Mouse (Mus musculus): ENCODE results near the gene Pltp. TPM values are rescaled to one million over a fixed set of nuclear protein-coding genes. Genes with fewer than 3 reads are reported as not detected.

Gene Pltp
- polyA plus RNA-seq, 2 experiments: 7.6 to 8.4 TPM

GRCm38 (mm10) chr2:164831029-164831428 lies 26.5 kb downstream of the Pltp start:
- no peak overlapping the region for H3K27ac ChIP-seq
- H3K9me3 ChIP-seq (ENCODE audit: control insufficient read depth, low read length): no peaks in the 10 kb centered on the region
- 75% methylated on average over 10 of the region's 10 CpGs for WGBS (ENCODE audit: insufficient replicate concordance)
- H3K4me3 ChIP-seq (ENCODE audit: insufficient read depth in 1 of 2, low read depth in 2 of 2, low read length in 2 of 2): no peak overlapping the region
- no peaks in the 10 kb centered on the region for H3K27me3 ChIP-seq (ENCODE audit: control insufficient read depth, insufficient read depth, low read length)
- no peak overlapping the region for H3K9ac ChIP-seq (replicated peaks)
- H3K4me2 ChIP-seq (ENCODE audit: low read depth): no peak overlapping the region
- no peaks in the 10 kb centered on the region for H3K36me3 ChIP-seq (replicated peaks; ENCODE audit: control insufficient read depth, insufficient read depth, low read depth)
- H3K4me1 ChIP-seq (replicated peaks; ENCODE audit: control insufficient read depth in 2 of 2, insufficient read depth in 2 of 2, low read length in 1 of 2): peaks cover 0 to 3% of the 10 kb centered on the region in 2 experiments; a peak in 2 of 4 replicates
- TF ChIP-seq CTCF (IDR thresholded peaks at IDR 0.05; ENCODE audit: low read depth): no peak
- TF ChIP-seq EP300 (IDR thresholded peaks at IDR 0.05; ENCODE audit: low read depth): no peak
- DNase-seq (ENCODE audit: low read depth in 3 of 3, low spot score in 3 of 3): no peak
- no peak for ATAC-seq (ENCODE audit: insufficient read depth)

- H3K27ac ChIP-seq: no peak overlapping the region
- DNase-seq (ENCODE audit: low read depth in 3 of 3, low spot score in 3 of 3): no peak
- 88% methylated on average over 1 of the region's 1 CpGs for WGBS (ENCODE audit: insufficient replicate concordance)
- H3K9ac ChIP-seq (replicated peaks): no peak overlapping the region
- TF ChIP-seq CTCF (IDR thresholded peaks at IDR 0.05; ENCODE audit: low read depth): no peak
- TF ChIP-seq EP300 (IDR thresholded peaks at IDR 0.05; ENCODE audit: low read depth): no peak
- H3K4me2 ChIP-seq (ENCODE audit: low read depth): no peak overlapping the region
- no peaks in the 10 kb centered on the region for H3K9me3 ChIP-seq (ENCODE audit: control insufficient read depth, low read length)
- H3K4me1 ChIP-seq (replicated peaks; ENCODE audit: control insufficient read depth in 2 of 2, insufficient read depth in 2 of 2, low read length in 1 of 2): no peaks in the 10 kb centered on the region; a peak in 2 of 4 replicates
- no peaks in the 10 kb centered on the region for H3K27me3 ChIP-seq (ENCODE audit: control insufficient read depth, insufficient read depth, low read length)
- H3K36me3 ChIP-seq (replicated peaks; ENCODE audit: control insufficient read depth, insufficient read depth, low read depth): peaks cover 5% of the 10 kb centered on the region
- ATAC-seq (ENCODE audit: insufficient read depth): no peak
- H3K4me3 ChIP-seq (ENCODE audit: insufficient read depth in 1 of 2, low read depth in 2 of 2, low read length in 2 of 2): no peak overlapping the region
Measured at GRCm38 (mm10) chr2:164829090-164829489, 28.4 kb downstream of the Pltp start.

- WGBS (ENCODE audit: insufficient replicate concordance): 65% methylated on average over 6 of the region's 6 CpGs
- Histone ChIP-seq H3K9me3 (ENCODE audit: control insufficient read depth, low read length) (no peaks in the 10 kb centered on the region), H3K4me3 (ENCODE audit: insufficient read depth in 1 of 2, low read depth in 2 of 2, low read length in 2 of 2) (no peak within 1 kb of the TSS), H3K9ac (replicated peaks) (no peak within 1 kb of the TSS), H3K27me3 (ENCODE audit: control insufficient read depth, insufficient read depth, low read length) (no peaks in the 10 kb centered on the region), H3K4me1 (replicated peaks; ENCODE audit: control insufficient read depth in 2 of 2, insufficient read depth in 2 of 2, low read length in 1 of 2) (peaks cover 0 to 3% of the 10 kb centered on the region in 2 experiments; a peak in 2 of 4 replicates), H3K36me3 (replicated peaks; ENCODE audit: control insufficient read depth, insufficient read depth, low read depth) (peaks cover 5% of the 10 kb centered on the region), H3K4me2 (ENCODE audit: low read depth) (no peak within 1 kb of the TSS), H3K27ac (no peak within 1 kb of the TSS)
- TF ChIP-seq CTCF (IDR thresholded peaks at IDR 0.05; ENCODE audit: low read depth): no peak
- no peak for TF ChIP-seq EP300 (IDR thresholded peaks at IDR 0.05; ENCODE audit: low read depth)
- no peak for ATAC-seq (ENCODE audit: insufficient read depth)
- no peak for DNase-seq (ENCODE audit: low read depth in 3 of 3, low spot score in 3 of 3)
Measured at GRCm38 (mm10) chr2:164828437-164828836, 29.1 kb downstream of the Pltp start, which contains the start of gene Spata25. Gene Spata25, minus strand, starts transcription at chr2:164828537.

- H3K4me2 ChIP-seq (ENCODE audit: low read depth): no peak overlapping the region
- H3K36me3 ChIP-seq (replicated peaks; ENCODE audit: control insufficient read depth, insufficient read depth, low read depth): peaks cover 5% of the 10 kb centered on the region
- no peaks in the 10 kb centered on the region for H3K27me3 ChIP-seq (ENCODE audit: control insufficient read depth, insufficient read depth, low read length)
- peaks cover 2 to 5% of the 10 kb centered on the region in 2 experiments for H3K4me1 ChIP-seq (replicated peaks; ENCODE audit: control insufficient read depth in 2 of 2, insufficient read depth in 2 of 2, low read length in 1 of 2)
- no peak overlapping the region for H3K9ac ChIP-seq (replicated peaks)
- no peak overlapping the region for H3K4me3 ChIP-seq (ENCODE audit: insufficient read depth in 1 of 2, low read depth in 2 of 2, low read length in 2 of 2)
- no peak for DNase-seq (ENCODE audit: low read depth in 3 of 3, low spot score in 3 of 3)
- no peak for TF ChIP-seq EP300 (IDR thresholded peaks at IDR 0.05; ENCODE audit: low read depth)
- no peak for TF ChIP-seq CTCF (IDR thresholded peaks at IDR 0.05; ENCODE audit: low read depth)
- WGBS (ENCODE audit: insufficient replicate concordance): 58% methylated on average over 16 of the region's 16 CpGs
- H3K27ac ChIP-seq: no peak overlapping the region
- no peak for ATAC-seq (ENCODE audit: insufficient read depth)
- no peaks in the 10 kb centered on the region for H3K9me3 ChIP-seq (ENCODE audit: control insufficient read depth, low read length)
Measured at GRCm38 (mm10) chr2:164827146-164827850, 30.2 kb downstream of the Pltp start.

GRCm38 (mm10) chr2:164825521-164825920 lies 32.0 kb downstream of the Pltp start:
- Histone ChIP-seq H3K27me3 (ENCODE audit: control insufficient read depth, insufficient read depth, low read length) (no peaks in the 10 kb centered on the region), H3K9ac (replicated peaks) (no peak overlapping the region), H3K4me2 (ENCODE audit: low read depth) (no peak overlapping the region), H3K4me1 (replicated peaks; ENCODE audit: control insufficient read depth in 2 of 2, insufficient read depth in 2 of 2, low read length in 1 of 2) (peaks cover 5 to 8% of the 10 kb centered on the region in 2 experiments), H3K9me3 (ENCODE audit: control insufficient read depth, low read length) (no peaks in the 10 kb centered on the region), H3K4me3 (ENCODE audit: insufficient read depth in 1 of 2, low read depth in 2 of 2, low read length in 2 of 2) (no peak overlapping the region), H3K36me3 (replicated peaks; ENCODE audit: control insufficient read depth, insufficient read depth, low read depth) (peaks cover 7% of the 10 kb centered on the region), H3K27ac (no peak overlapping the region)
- 90% methylated on average over 17 of the region's 17 CpGs for WGBS (ENCODE audit: insufficient replicate concordance)
- no peak for TF ChIP-seq CTCF (IDR thresholded peaks at IDR 0.05; ENCODE audit: low read depth)
- no peak for DNase-seq (ENCODE audit: low read depth in 3 of 3, low spot score in 3 of 3)
- ATAC-seq (ENCODE audit: insufficient read depth): no peak

Measured in liver, embryonic 14.5 days (tissue).